Mouse (Mus musculus): Measurements from ENCODE around the gene Itsn2. TPM values are rescaled to one million over a fixed set of nuclear protein-coding genes. Genes with fewer than 3 reads are reported as not detected.

The Itsn2 gene
- polyA plus RNA-seq, 1 experiment from 2014 or later: 20.6 TPM

- DNase-seq (ENCODE audit: low spot score) (no peak), ATAC-seq (ENCODE audit: low FRiP score) (no peak)
- no peak overlapping the region for H3K4me2 ChIP-seq (replicated peaks; ENCODE audit: low read depth, low read length)
- no peaks in the 10 kb centered on the region for H3K9me3 ChIP-seq (ENCODE audit: control insufficient read depth, low read length)
- H3K36me3 ChIP-seq (ENCODE audit: control insufficient read depth, insufficient read depth, low read length): no peaks in the 10 kb centered on the region
- no peaks in the 10 kb centered on the region for H3K4me1 ChIP-seq (replicated peaks; ENCODE audit: control insufficient read depth, insufficient read depth, low read length)
- no peak overlapping the region for H3K4me3 ChIP-seq (ENCODE audit: low read depth, low read length)
- H3K27me3 ChIP-seq (ENCODE audit: control insufficient read depth, insufficient read depth, low read length): no peaks in the 10 kb centered on the region
- H3K9ac ChIP-seq (ENCODE audit: low read depth, low read length): no peak overlapping the region
- 83% methylated on average over 9 of the region's 9 CpGs for WGBS
- no peak overlapping the region for H3K27ac ChIP-seq (ENCODE audit: low read depth, low read length)
These were observed 35.5 kb upstream of the Itsn2 start for GRCm38 (mm10) chr12:4556891-4557290.

- H3K4me2 ChIP-seq (replicated peaks; ENCODE audit: low read depth, low read length): no peak overlapping the region
- ATAC-seq (ENCODE audit: low FRiP score) (no peak), DNase-seq (ENCODE audit: low spot score) (no peak)
- H3K27me3 ChIP-seq (ENCODE audit: control insufficient read depth, insufficient read depth, low read length): no peaks in the 10 kb centered on the region
- H3K27ac ChIP-seq (ENCODE audit: low read depth, low read length): no peak overlapping the region
- no peak overlapping the region for H3K9ac ChIP-seq (ENCODE audit: low read depth, low read length)
- WGBS: 65% methylated on average over 3 of the region's 3 CpGs
- no peaks in the 10 kb centered on the region for H3K4me1 ChIP-seq (replicated peaks; ENCODE audit: control insufficient read depth, insufficient read depth, low read length)
- H3K36me3 ChIP-seq (ENCODE audit: control insufficient read depth, insufficient read depth, low read length): no peaks in the 10 kb centered on the region
- no peaks in the 10 kb centered on the region for H3K9me3 ChIP-seq (ENCODE audit: control insufficient read depth, low read length)
- H3K4me3 ChIP-seq (ENCODE audit: low read depth, low read length): no peak overlapping the region
These were observed 35.0 kb upstream of the Itsn2 start for GRCm38 (mm10) chr12:4557436-4557835.

- no peaks in the 10 kb centered on the region for H3K9me3 ChIP-seq (ENCODE audit: control insufficient read depth, low read length)
- no peak for DNase-seq (ENCODE audit: low spot score)
These were observed 34.4 kb upstream of the Itsn2 start for GRCm38 (mm10) chr12:4558013-4558412.

GRCm38 (mm10) chr12:4558475-4559279, 33.8 kb upstream of the Itsn2 start:
- H3K36me3 ChIP-seq (ENCODE audit: control insufficient read depth, insufficient read depth, low read length): no peaks in the 10 kb centered on the region
- H3K4me1 ChIP-seq (replicated peaks; ENCODE audit: control insufficient read depth, insufficient read depth, low read length): no peaks in the 10 kb centered on the region
- 82% methylated on average over 9 of the region's 9 CpGs for WGBS
- ATAC-seq (ENCODE audit: low FRiP score): no peak
- no peaks in the 10 kb centered on the region for H3K9me3 ChIP-seq (ENCODE audit: control insufficient read depth, low read length)
- H3K27me3 ChIP-seq (ENCODE audit: control insufficient read depth, insufficient read depth, low read length): no peaks in the 10 kb centered on the region
- no peak overlapping the region for H3K4me2 ChIP-seq (replicated peaks; ENCODE audit: low read depth, low read length)
- DNase-seq (ENCODE audit: low spot score): no peak
- no peak overlapping the region for H3K9ac ChIP-seq (ENCODE audit: low read depth, low read length)
- no peak overlapping the region for H3K4me3 ChIP-seq (ENCODE audit: low read depth, low read length)
- no peak overlapping the region for H3K27ac ChIP-seq (ENCODE audit: low read depth, low read length)

More at GRCm38 (mm10) chr12:4558013-4558412, 34.4 kb upstream of the Itsn2 start:
- ATAC-seq (ENCODE audit: low FRiP score): no peak
- H3K27ac ChIP-seq (ENCODE audit: low read depth, low read length): no peak overlapping the region
- no peaks in the 10 kb centered on the region for H3K4me1 ChIP-seq (replicated peaks; ENCODE audit: control insufficient read depth, insufficient read depth, low read length)
- no peak overlapping the region for H3K4me2 ChIP-seq (replicated peaks; ENCODE audit: low read depth, low read length)
- H3K27me3 ChIP-seq (ENCODE audit: control insufficient read depth, insufficient read depth, low read length): no peaks in the 10 kb centered on the region
- 80% methylated on average over 3 of the region's 3 CpGs for WGBS
- H3K4me3 ChIP-seq (ENCODE audit: low read depth, low read length): no peak overlapping the region
- H3K36me3 ChIP-seq (ENCODE audit: control insufficient read depth, insufficient read depth, low read length): no peaks in the 10 kb centered on the region
- no peak overlapping the region for H3K9ac ChIP-seq (ENCODE audit: low read depth, low read length)

- H3K27me3 ChIP-seq (ENCODE audit: control insufficient read depth, insufficient read depth, low read length): no peaks in the 10 kb centered on the region
- no peak overlapping the region for H3K27ac ChIP-seq (ENCODE audit: low read depth, low read length)
- H3K4me2 ChIP-seq (replicated peaks; ENCODE audit: low read depth, low read length): no peak overlapping the region
- no peaks in the 10 kb centered on the region for H3K9me3 ChIP-seq (ENCODE audit: control insufficient read depth, low read length)
- H3K4me1 ChIP-seq (replicated peaks; ENCODE audit: control insufficient read depth, insufficient read depth, low read length): no peaks in the 10 kb centered on the region
- no peaks in the 10 kb centered on the region for H3K36me3 ChIP-seq (ENCODE audit: control insufficient read depth, insufficient read depth, low read length)
- WGBS: 39% methylated on average over 5 of the region's 5 CpGs
- H3K4me3 ChIP-seq (ENCODE audit: low read depth, low read length): no peak overlapping the region
- no peak for ATAC-seq (ENCODE audit: low FRiP score)
- H3K9ac ChIP-seq (ENCODE audit: low read depth, low read length): no peak overlapping the region
- peak; percentile 38 for DNase-seq (ENCODE audit: low spot score)
These were observed 20.6 kb upstream of the Itsn2 start for GRCm38 (mm10) chr12:4571864-4572263.

GRCm38 (mm10) chr12:4574065-4574464, 18.4 kb upstream of the Itsn2 start:
- H3K4me2 ChIP-seq (replicated peaks; ENCODE audit: low read depth, low read length): no peak overlapping the region
- H3K4me1 ChIP-seq (replicated peaks; ENCODE audit: control insufficient read depth, insufficient read depth, low read length): no peaks in the 10 kb centered on the region
- H3K9me3 ChIP-seq (ENCODE audit: control insufficient read depth, low read length): no peaks in the 10 kb centered on the region
- ATAC-seq (ENCODE audit: low FRiP score): no peak
- no peaks in the 10 kb centered on the region for H3K27me3 ChIP-seq (ENCODE audit: control insufficient read depth, insufficient read depth, low read length)
- DNase-seq (ENCODE audit: low spot score): no peak
- no peak overlapping the region for H3K27ac ChIP-seq (ENCODE audit: low read depth, low read length)
- H3K4me3 ChIP-seq (ENCODE audit: low read depth, low read length): no peak overlapping the region
- WGBS: 87% methylated on average over 4 of the region's 4 CpGs
- no peak overlapping the region for H3K9ac ChIP-seq (ENCODE audit: low read depth, low read length)
- no peaks in the 10 kb centered on the region for H3K36me3 ChIP-seq (ENCODE audit: control insufficient read depth, insufficient read depth, low read length)

- no peak for ATAC-seq (ENCODE audit: low FRiP score)
These were observed 10.1 kb upstream of the Itsn2 start for GRCm38 (mm10) chr12:4582326-4582725.

GRCm38 (mm10) chr12:4587846-4588245, 4.6 kb upstream of the Itsn2 start:
- no peak for DNase-seq (ENCODE audit: low spot score)
- no peak for ATAC-seq (ENCODE audit: low FRiP score)
- no peaks in the 10 kb centered on the region for H3K4me1 ChIP-seq (replicated peaks; ENCODE audit: control insufficient read depth, insufficient read depth, low read length)
- H3K27ac ChIP-seq (ENCODE audit: low read depth, low read length): no peak overlapping the region
- H3K4me2 ChIP-seq (replicated peaks; ENCODE audit: low read depth, low read length): no peak overlapping the region
- no peaks in the 10 kb centered on the region for H3K27me3 ChIP-seq (ENCODE audit: control insufficient read depth, insufficient read depth, low read length)
- H3K9me3 ChIP-seq (ENCODE audit: control insufficient read depth, low read length): no peaks in the 10 kb centered on the region
- H3K9ac ChIP-seq (ENCODE audit: low read depth, low read length): no peak overlapping the region
- WGBS: 84% methylated on average over 2 of the region's 2 CpGs
- H3K4me3 ChIP-seq (ENCODE audit: low read depth, low read length): no peak overlapping the region
- no peaks in the 10 kb centered on the region for H3K36me3 ChIP-seq (ENCODE audit: control insufficient read depth, insufficient read depth, low read length)

More at GRCm38 (mm10) chr12:4582326-4582725, 10.1 kb upstream of the Itsn2 start:
- Histone ChIP-seq H3K9me3 (ENCODE audit: control insufficient read depth, low read length) (no peaks in the 10 kb centered on the region), H3K27me3 (ENCODE audit: control insufficient read depth, insufficient read depth, low read length) (no peaks in the 10 kb centered on the region), H3K4me2 (replicated peaks; ENCODE audit: low read depth, low read length) (no peak overlapping the region), H3K4me3 (ENCODE audit: low read depth, low read length) (no peak overlapping the region), H3K4me1 (replicated peaks; ENCODE audit: control insufficient read depth, insufficient read depth, low read length) (no peaks in the 10 kb centered on the region), H3K36me3 (ENCODE audit: control insufficient read depth, insufficient read depth, low read length) (no peaks in the 10 kb centered on the region), H3K27ac (ENCODE audit: low read depth, low read length) (no peak overlapping the region), H3K9ac (ENCODE audit: low read depth, low read length) (no peak overlapping the region)
- no peak for DNase-seq (ENCODE audit: low spot score)

- H3K4me1 ChIP-seq (replicated peaks; ENCODE audit: control insufficient read depth, insufficient read depth, low read length): no peaks in the 10 kb centered on the region
- no peak overlapping the region for H3K4me2 ChIP-seq (replicated peaks; ENCODE audit: low read depth, low read length)
- H3K27ac ChIP-seq (ENCODE audit: low read depth, low read length): no peak overlapping the region
- no peak overlapping the region for H3K9ac ChIP-seq (ENCODE audit: low read depth, low read length)
- H3K4me3 ChIP-seq (ENCODE audit: low read depth, low read length): no peak overlapping the region
- H3K27me3 ChIP-seq (ENCODE audit: control insufficient read depth, insufficient read depth, low read length): no peaks in the 10 kb centered on the region
- WGBS: 93% methylated on average over 3 of the region's 3 CpGs
- DNase-seq (ENCODE audit: low spot score): no peak
- ATAC-seq (ENCODE audit: low FRiP score): no peak
- no peaks in the 10 kb centered on the region for H3K36me3 ChIP-seq (ENCODE audit: control insufficient read depth, insufficient read depth, low read length)
- no peaks in the 10 kb centered on the region for H3K9me3 ChIP-seq (ENCODE audit: control insufficient read depth, low read length)
These were observed 3.8 kb upstream of the Itsn2 start for GRCm38 (mm10) chr12:4588603-4589002.
